Mouse (Mus musculus): ENCODE results near the gene Zbtb33. TPM values are rescaled to one million over a fixed set of nuclear protein-coding genes. Genes with fewer than 3 reads are reported as not detected.

Gene Zbtb33
- 1 to 10 TPM in 1 of 2 experiments, under 1 TPM in 1; 0.80 to 2.0 TPM for polyA plus RNA-seq (2017; shearing (Covaris generic))

DNA sequence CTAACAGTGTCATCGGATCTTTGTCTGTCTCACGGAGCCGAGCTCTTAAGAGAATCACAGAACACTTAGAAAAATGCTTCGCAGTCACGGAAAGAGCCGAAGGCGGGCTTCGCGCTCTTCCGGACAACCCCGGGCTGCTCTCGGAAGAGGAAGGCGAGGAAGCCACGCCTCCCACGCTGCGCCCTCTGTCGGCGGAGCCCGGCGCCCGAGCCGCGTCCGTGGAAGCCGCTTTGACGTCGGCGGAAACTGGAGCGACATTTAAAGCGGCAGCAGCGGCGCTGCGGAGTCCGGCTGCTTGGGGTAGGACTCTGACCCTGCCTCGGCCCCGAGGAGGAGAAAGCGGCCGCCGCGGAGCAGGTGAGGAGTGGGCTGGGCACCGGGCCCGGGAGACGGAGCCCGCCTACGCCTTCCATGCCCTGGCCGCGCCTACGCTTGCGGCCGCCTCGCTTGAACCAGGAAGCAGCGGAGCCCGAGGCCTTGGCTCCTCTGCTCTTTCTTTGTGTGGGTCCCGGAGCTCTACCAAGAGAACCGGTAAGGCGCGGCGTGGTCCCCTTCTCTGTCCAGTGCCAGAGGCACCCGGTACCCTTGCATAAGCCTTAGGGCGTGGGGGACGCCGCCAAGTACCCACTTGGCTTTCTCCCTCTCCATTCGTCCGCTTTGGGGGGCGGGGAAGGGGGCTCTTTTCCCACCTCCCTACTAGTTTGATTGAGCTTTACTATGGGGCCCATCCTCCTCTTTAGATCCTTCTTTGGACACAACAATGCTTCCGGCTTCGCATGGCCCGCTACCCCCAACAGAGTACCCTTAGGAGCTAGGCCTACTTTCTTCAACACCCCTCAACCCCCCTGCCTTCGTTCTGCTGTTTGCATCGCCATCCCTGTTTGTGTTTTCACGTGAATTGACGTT lies at the start of gene Zbtb33:
TSS of gene Zbtb33 (plus strand) at position 242 of the 906 bp plus-strand sequence.

Other genes starting within 250 kb of the Zbtb33 start
- 1 to 10 TPM in 1 of 2 experiments, under 1 TPM in 1; 0.18 to 1.2 TPM for gene Btg1-ps1, start 171.0 kb upstream of the Zbtb33 start, polyA plus RNA-seq (2017; shearing (Covaris generic))
- gene Btg1-ps2, start 146.7 kb upstream of the Zbtb33 start, polyA plus RNA-seq (2017; shearing (Covaris generic)): 1 to 10 TPM in 1 of 2 experiments, not detected in 1; 1.1 TPM
- not detected for gene Rhox10, start 123.3 kb upstream of the Zbtb33 start, polyA plus RNA-seq (2017; shearing (Covaris generic))
- not detected for gene Rhox11, start 104.7 kb upstream of the Zbtb33 start, polyA plus RNA-seq (2017; shearing (Covaris generic))
- not detected for gene Rhox12, start 78.9 kb upstream of the Zbtb33 start, polyA plus RNA-seq (2017; shearing (Covaris generic))
- gene Rhox13, start 68.6 kb upstream of the Zbtb33 start, polyA plus RNA-seq (2017; shearing (Covaris generic)): not detected
- 1 to 10 TPM in 1 of 2 experiments, under 1 TPM in 1; 0.51 to 1.0 TPM for gene Tmem255a, start 62.6 kb downstream of the Zbtb33 start, polyA plus RNA-seq (2017; shearing (Covaris generic))
- under 1 TPM; 0.04 to 0.13 TPM for gene Atp1b4, start 126.4 kb downstream of the Zbtb33 start, polyA plus RNA-seq (2017; shearing (Covaris generic))